Mouse (Mus musculus): ENCODE data around the gene Slc33a1. TPM values are rescaled to one million over a fixed set of nuclear protein-coding genes. Genes with fewer than 3 reads are reported as not detected.

Gene Slc33a1
- polyA plus RNA-seq, 1 experiment from 2014 or later = 24.0 TPM

- H3K27me3 ChIP-seq (replicated peaks) = no peaks in the 10 kb centered on the region
- H3K4me1 ChIP-seq (replicated peaks) = no peaks in the 10 kb centered on the region; the same call in 1 of the 2 replicates
- no peak overlapping the region for H3K4me3 ChIP-seq (replicated peaks)
- no peak overlapping the region for H3K27ac ChIP-seq
- H3K9me3 ChIP-seq = no peaks in the 10 kb centered on the region
- no peak for ATAC-seq
- H3K36me3 ChIP-seq = no peaks in the 10 kb centered on the region
- H3K9ac ChIP-seq = no peak overlapping the region
- H3K4me2 ChIP-seq (replicated peaks) = no peak overlapping the region
- 60% methylated on average over 2 of the region's 2 CpGs for WGBS
Measured at GRCm38 (mm10) chr3:63895786-63896185, 68.8 kb downstream of the Slc33a1 start.

- peak overlapping the region; percentile 73 for H3K27ac ChIP-seq
- no peaks in the 10 kb centered on the region; the same call in 1 of the 2 replicates for H3K4me1 ChIP-seq (replicated peaks)
- H3K27me3 ChIP-seq (replicated peaks) = no peaks in the 10 kb centered on the region
- no peaks in the 10 kb centered on the region for H3K9me3 ChIP-seq
- H3K9ac ChIP-seq = no peak overlapping the region
- 38% methylated on average over 7 of the region's 7 CpGs for WGBS
- H3K36me3 ChIP-seq = no peaks in the 10 kb centered on the region
- peak overlapping the region; percentile 29 for H3K4me3 ChIP-seq (replicated peaks)
- peak overlapping the region; percentile 37 for H3K4me2 ChIP-seq (replicated peaks)
- ATAC-seq = peak; percentile 91
Measured at GRCm38 (mm10) chr3:63893677-63894076, 70.9 kb downstream of the Slc33a1 start.

GRCm38 (mm10) chr3:63892154-63892553 lies 72.4 kb downstream of the Slc33a1 start:
- Histone ChIP-seq H3K27ac (no peak overlapping the region), H3K4me3 (replicated peaks) (no peak overlapping the region), H3K4me2 (replicated peaks) (no peak overlapping the region), H3K27me3 (replicated peaks) (no peaks in the 10 kb centered on the region), H3K9ac (no peak overlapping the region), H3K4me1 (replicated peaks) (no peaks in the 10 kb centered on the region), H3K36me3 (no peaks in the 10 kb centered on the region), H3K9me3 (no peaks in the 10 kb centered on the region)
- ATAC-seq = no peak
- WGBS = 50% methylated on average over 3 of the region's 3 CpGs

Other genes starting within 250 kb of the Slc33a1 start
- gene Plch1, start 65.3 kb downstream of the Slc33a1 start, polyA plus RNA-seq (2015; fragmentation: Nextera tagmentation; extraction: Ambion mirVana) = 6.8 and 6.9 TPM in 2 replicates
- gene E130311K13Rik, start 35.3 kb downstream of the Slc33a1 start, polyA plus RNA-seq (2015; fragmentation: Nextera tagmentation; extraction: Ambion mirVana) = 5.0 and 6.1 TPM in 2 replicates
- 37.3 and 42.6 TPM in 2 replicates for gene Gmps, start 11.3 kb upstream of the Slc33a1 start, polyA plus RNA-seq (2015; fragmentation: Nextera tagmentation; extraction: Ambion mirVana)
- 0.03 TPM in 2 replicates for gene Vmn2r1, start 116.8 kb upstream of the Slc33a1 start, polyA plus RNA-seq (2015; fragmentation: Nextera tagmentation; extraction: Ambion mirVana)
- gene Vmn2r2, start 177.2 kb upstream of the Slc33a1 start, polyA plus RNA-seq (2015; fragmentation: Nextera tagmentation; extraction: Ambion mirVana) = not detected in 2 replicates